Mouse (Mus musculus) T-cell, adult 66 days (primary cell): ENCODE measurements around the gene Gzmk. TPM values are rescaled to one million over a fixed set of nuclear protein-coding genes. Genes with fewer than 3 reads are reported as not detected.

Source experiments
- total RNA-seq, 2 experiments: library from RNA; stranded (reverse); gene quantifications; 3 replicates in 1 of 2; 4 replicates in 1 of 2; pipeline ENCODE4 v1.2.4; 2023

Gzmk gene
- total RNA-seq = 10 to 100 TPM in 1 of 2 experiments, 1 to 10 TPM in 1; 3.5 to 11.9 TPM

GRCm38 (mm10) chr13:113225811-113226210 lies at the start of gene Gzmk:
Gene Gzmk (minus strand): TSS chr13:113225908.

DNA sequence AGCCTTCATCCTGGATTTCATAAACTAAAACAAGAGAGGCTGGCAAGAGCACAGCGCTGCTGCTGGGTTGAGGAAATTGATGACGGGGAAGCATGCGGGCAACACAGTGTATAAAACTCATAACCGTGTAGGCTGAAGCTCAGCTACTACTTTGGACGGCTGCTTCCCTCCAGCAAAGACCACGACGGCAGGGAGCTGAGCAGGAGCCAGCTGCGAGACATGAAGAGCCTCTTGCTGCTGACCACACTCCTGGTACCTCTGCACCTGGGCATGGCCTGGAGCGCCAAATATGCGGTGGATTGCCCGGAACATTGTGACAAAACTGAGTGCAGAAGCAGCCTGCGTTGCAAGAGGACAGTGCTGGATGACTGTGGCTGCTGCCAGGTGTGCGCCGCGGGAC lies 16.1 kb downstream of the Gzmk start, which contains the start of gene Esm1:
Gene Esm1, plus strand, starts transcription at position 36 of the 400 bp plus-strand sequence.

Other genes starting within 250 kb of the Gzmk start
- gene Ccno, start 238.1 kb downstream of the Gzmk start, total RNA-seq = under 1 TPM; 0.29 to 0.47 TPM
- not detected for gene Mcidas, start 232.1 kb downstream of the Gzmk start, total RNA-seq
- gene Cdc20b, start 190.8 kb downstream of the Gzmk start, total RNA-seq = not detected
- gene Gpx8, start 179.5 kb downstream of the Gzmk start, total RNA-seq = not detected
- gene Gzma, start 124.9 kb downstream of the Gzmk start, total RNA-seq = 100 to 1,000 TPM in 1 of 2 experiments, 10 to 100 TPM in 1; 98.3 to 114 TPM
- 1 to 10 TPM in 1 of 2 experiments, not detected in 1; 1.1 TPM for gene Esm1, start 16.2 kb downstream of the Gzmk start, total RNA-seq
- gene BC067074, start 67.3 kb upstream of the Gzmk start, total RNA-seq = not detected